Comparison of ENCODE assay signal across 8 mouse cellular contexts in the genomic region with DNA sequence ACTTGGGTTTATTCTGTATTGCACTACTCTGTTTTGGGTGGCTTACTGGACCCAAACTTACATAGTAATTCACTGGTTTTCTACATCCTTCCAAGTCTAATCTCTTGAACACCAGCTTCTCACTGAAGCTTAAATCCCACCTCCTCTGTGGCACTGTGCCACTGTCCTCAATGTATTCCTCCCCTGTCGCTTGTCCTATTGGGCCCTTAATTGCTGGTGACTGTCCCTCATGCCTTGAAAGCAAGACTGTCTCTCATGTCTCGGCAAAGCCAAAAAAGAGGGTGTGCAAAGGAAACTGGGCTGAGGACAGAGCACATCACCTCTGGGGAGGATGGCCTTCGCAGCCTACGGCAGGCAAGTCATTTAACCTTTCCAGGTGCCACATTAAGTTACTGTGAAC. TPM values are rescaled to one million over a fixed set of nuclear protein-coding genes. Genes with fewer than 3 reads are reported as not detected.
DNase-seq lines count a peak whose midpoint lies in the region; ATAC-seq lines count a peak whose summit lies in the region.

No protein-coding gene starts in this region.

- DNase-seq in heart, adult 11 months, result no peak
- DNase-seq in MEL-GATA-1-ER (ENCODE audit: extremely low read depth, low read depth), result peak; percentile 45
- DNase-seq in hindbrain, embryonic 14.5 days (ENCODE audit: low spot score), result no peak
- no peak for DNase-seq in adrenal gland, postnatal 36 days
- no peak for DNase-seq in left cerebral cortex, postnatal 10 days (ENCODE audit: extremely low spot score in 1 of 2, low spot score in 2 of 2)
- no peak for DNase-seq in lung, postnatal 4 days

- no peaks in the 10 kb centered on the region for H3K27me3 ChIP-seq in heart, embryonic 16.5 days (ENCODE audit: control insufficient read depth, insufficient read depth, low read length)
- H3K27me3 ChIP-seq in hindbrain, embryonic 14.5 days (ENCODE audit: control insufficient read depth, insufficient read depth, low read length), result no peaks in the 10 kb centered on the region
- H3K27me3 ChIP-seq in midbrain, embryonic 15.5 days (replicated peaks), result no peaks in the 10 kb centered on the region

- H3K4me2 ChIP-seq in heart, embryonic 16.5 days (ENCODE audit: low read depth, low read length), result peak overlapping the region; percentile 73
- peak overlapping the region; percentile 67 for H3K4me2 ChIP-seq in hindbrain, embryonic 14.5 days (replicated peaks)
- peak overlapping the region; percentile 70 for H3K4me2 ChIP-seq in midbrain, embryonic 15.5 days

- peaks cover 24% of the 10 kb centered on the region for H3K36me3 ChIP-seq in heart, embryonic 16.5 days (ENCODE audit: control insufficient read depth, insufficient read depth)
- H3K36me3 ChIP-seq in hindbrain, embryonic 14.5 days (replicated peaks; ENCODE audit: control insufficient read depth, insufficient read depth), result peaks cover 33% of the 10 kb centered on the region
- peaks cover 13% of the 10 kb centered on the region for H3K36me3 ChIP-seq in midbrain, embryonic 15.5 days (replicated peaks)

- ATAC-seq in heart, embryonic 16.5 days (replicated peaks; ENCODE audit: extremely low read depth, insufficient read depth, low FRiP score), result no peak
- ATAC-seq in hindbrain, embryonic 14.5 days (ENCODE audit: low FRiP score), result no peak
- ATAC-seq in midbrain, embryonic 15.5 days (replicated peaks), result no peak

- H3K9ac ChIP-seq in heart, embryonic 16.5 days (ENCODE audit: low read length), result peak overlapping the region; percentile 95
- peak overlapping the region; percentile 83 for H3K9ac ChIP-seq in hindbrain, embryonic 14.5 days
- H3K9ac ChIP-seq in midbrain, embryonic 15.5 days, result peak overlapping the region; percentile 66

- H3K4me3 ChIP-seq in heart, embryonic 16.5 days (ENCODE audit: low read length), result peak overlapping the region; percentile 99
- H3K4me3 ChIP-seq in hindbrain, embryonic 14.5 days (replicated peaks; ENCODE audit: low read length), result peak overlapping the region; percentile 85
- peak overlapping the region; percentile 77 for H3K4me3 ChIP-seq in midbrain, embryonic 15.5 days

- 32% methylated on average over 4 of the region's 4 CpGs for WGBS in heart, embryonic 16.5 days
- WGBS in hindbrain, embryonic 14.5 days, result 27% methylated on average over 4 of the region's 4 CpGs
- WGBS in midbrain, embryonic 15.5 days, result 25% methylated on average over 4 of the region's 4 CpGs

- H3K27ac ChIP-seq in heart, embryonic 16.5 days (ENCODE audit: low read length), result no peak overlapping the region
- H3K27ac ChIP-seq in hindbrain, embryonic 14.5 days, result peak overlapping the region; percentile 81
- peak overlapping the region; percentile 80; the same call in 1 of the 2 replicates for H3K27ac ChIP-seq in midbrain, embryonic 15.5 days

- peaks cover 4% of the 10 kb centered on the region for H3K4me1 ChIP-seq in heart, embryonic 16.5 days (ENCODE audit: control insufficient read depth, insufficient read depth, low read length)
- peaks cover 10% of the 10 kb centered on the region for H3K4me1 ChIP-seq in hindbrain, embryonic 14.5 days (replicated peaks; ENCODE audit: control insufficient read depth, insufficient read depth, low read length)
- H3K4me1 ChIP-seq in midbrain, embryonic 15.5 days, result peaks cover 11% of the 10 kb centered on the region

- intact Hi-C loops in left cerebral cortex, postnatal 10 days (cut with DNase I), result no loop called here

- H3K9me3 ChIP-seq in heart, embryonic 16.5 days (replicated peaks; ENCODE audit: control insufficient read depth, low read length), result no peaks in the 10 kb centered on the region
- H3K9me3 ChIP-seq in hindbrain, embryonic 14.5 days (ENCODE audit: control insufficient read depth, low read length), result no peaks in the 10 kb centered on the region
- no peaks in the 10 kb centered on the region for H3K9me3 ChIP-seq in midbrain, embryonic 15.5 days

RNA-seq across cellular contexts. Expression of a gene that starts 1.0 kb away (rescaled TPM):
- polyA plus RNA-seq in heart, embryonic 16.5 days (2015; fragmentation: Nextera tagmentation; extraction: Ambion mirVana), result 32.3 and 35.5 TPM in 2 replicates
- polyA plus RNA-seq in hindbrain, embryonic 14.5 days (2014; fragmentation: Nextera tagmentation; extraction: Ambion mirVana), result 102 and 116 TPM in 2 replicates
- 106 and 107 TPM in 2 replicates for polyA plus RNA-seq in midbrain, embryonic 15.5 days (2015; fragmentation: Nextera tagmentation; extraction: Ambion mirVana)
- total RNA-seq in adrenal gland, postnatal 36 days (2021), result 10 to 100 TPM; 36.6 to 44.1 TPM
- total RNA-seq in left cerebral cortex, postnatal 10 days (2021), result 10 to 100 TPM; 46.2 to 46.9 TPM

RNA-seq across cellular contexts. Expression of a gene that starts 23.0 kb away (rescaled TPM):
- polyA plus RNA-seq in heart, embryonic 16.5 days (2015; fragmentation: Nextera tagmentation; extraction: Ambion mirVana), result 18.1 and 19.7 TPM in 2 replicates
- polyA plus RNA-seq in hindbrain, embryonic 14.5 days (2014; fragmentation: Nextera tagmentation; extraction: Ambion mirVana), result 19.7 and 23.6 TPM in 2 replicates
- 21.0 and 24.4 TPM in 2 replicates for polyA plus RNA-seq in midbrain, embryonic 15.5 days (2015; fragmentation: Nextera tagmentation; extraction: Ambion mirVana)
- total RNA-seq in adrenal gland, postnatal 36 days (2021), result 10 to 100 TPM; 19.8 to 25.7 TPM
- 10 to 100 TPM in 1 of 2 experiments, 1 to 10 TPM in 1; 9.4 to 13.2 TPM for total RNA-seq in left cerebral cortex, postnatal 10 days (2021)
